Mouse (Mus musculus) lung, postnatal 25 days (tissue): ENCODE measurements around the gene Efnb3.
A peak's percentile ranks its signal among the peaks of the same experiment; 100 is the strongest.

Source experiments
- DNase-seq: peaks from one replicate; pipeline ENCODE4 v3.0.0; 2022; ENCODE audit warnings: low spot score

Gene Efnb3

DNA sequence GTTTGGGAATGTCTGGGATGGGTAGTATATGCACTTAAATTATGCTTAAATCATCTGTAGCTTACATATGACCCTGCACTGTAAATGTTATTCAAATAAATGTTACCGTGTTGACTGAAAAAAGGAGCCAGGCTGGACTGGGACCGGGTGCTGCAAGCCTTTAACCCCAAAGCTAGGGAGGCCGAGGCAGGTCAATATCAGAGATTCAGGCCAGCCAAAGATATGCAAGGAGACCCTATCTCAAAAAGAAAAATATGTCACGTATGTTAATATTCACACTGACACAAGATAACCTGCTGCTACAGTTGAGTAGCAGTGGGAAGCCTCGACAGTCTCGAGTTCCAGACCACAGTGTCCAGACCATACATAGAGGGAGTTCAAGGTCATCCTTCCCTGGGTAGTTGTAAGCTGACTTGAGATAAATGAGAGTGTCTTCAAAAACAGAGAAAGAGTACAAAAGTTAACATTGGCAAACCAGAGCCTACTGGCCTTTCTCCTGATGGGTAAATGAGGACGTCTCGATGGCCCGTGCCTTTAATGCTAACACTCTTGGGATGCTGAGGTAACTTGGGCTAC lies 22.3 kb upstream of the Efnb3 start:
- no peak for DNase-seq

DNA sequence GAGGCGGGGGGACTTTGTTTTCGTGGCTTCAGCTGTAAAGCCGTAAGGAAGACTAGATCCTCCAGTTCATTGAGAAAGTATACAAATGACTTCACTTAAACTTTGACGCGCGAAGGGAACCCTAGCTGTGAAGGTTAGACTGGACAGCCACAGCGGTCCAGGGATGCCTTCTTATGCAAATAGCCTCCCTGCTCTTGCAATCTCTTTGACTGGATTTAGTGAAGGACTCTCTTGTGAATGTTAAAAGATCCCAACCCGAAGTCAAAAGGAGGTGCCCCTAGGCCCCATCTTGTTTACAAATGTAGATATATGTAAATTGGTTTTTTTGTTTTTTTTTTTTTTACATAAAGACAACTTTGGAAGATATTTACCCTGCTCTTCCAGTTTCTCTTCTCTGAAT lies 21.8 kb upstream of the Efnb3 start:
- no peak for DNase-seq

GRCm38 (mm10) chr11:69581147-69581688 lies 21.2 kb upstream of the Efnb3 start:
- DNase-seq = peak; percentile 95

- DNase-seq = no peak
Observed at GRCm38 (mm10) chr11:69580572-69581146, 20.7 kb upstream of the Efnb3 start.

GRCm38 (mm10) chr11:69580091-69580514 lies 20.1 kb upstream of the Efnb3 start, which contains the start of the genes Wrap53 and Trp53:
Gene Wrap53, minus strand, starts transcription at chr11:69580255.
Gene Trp53, plus strand, starts transcription at chr11:69580359.
- DNase-seq = peak; percentile 95

DNA sequence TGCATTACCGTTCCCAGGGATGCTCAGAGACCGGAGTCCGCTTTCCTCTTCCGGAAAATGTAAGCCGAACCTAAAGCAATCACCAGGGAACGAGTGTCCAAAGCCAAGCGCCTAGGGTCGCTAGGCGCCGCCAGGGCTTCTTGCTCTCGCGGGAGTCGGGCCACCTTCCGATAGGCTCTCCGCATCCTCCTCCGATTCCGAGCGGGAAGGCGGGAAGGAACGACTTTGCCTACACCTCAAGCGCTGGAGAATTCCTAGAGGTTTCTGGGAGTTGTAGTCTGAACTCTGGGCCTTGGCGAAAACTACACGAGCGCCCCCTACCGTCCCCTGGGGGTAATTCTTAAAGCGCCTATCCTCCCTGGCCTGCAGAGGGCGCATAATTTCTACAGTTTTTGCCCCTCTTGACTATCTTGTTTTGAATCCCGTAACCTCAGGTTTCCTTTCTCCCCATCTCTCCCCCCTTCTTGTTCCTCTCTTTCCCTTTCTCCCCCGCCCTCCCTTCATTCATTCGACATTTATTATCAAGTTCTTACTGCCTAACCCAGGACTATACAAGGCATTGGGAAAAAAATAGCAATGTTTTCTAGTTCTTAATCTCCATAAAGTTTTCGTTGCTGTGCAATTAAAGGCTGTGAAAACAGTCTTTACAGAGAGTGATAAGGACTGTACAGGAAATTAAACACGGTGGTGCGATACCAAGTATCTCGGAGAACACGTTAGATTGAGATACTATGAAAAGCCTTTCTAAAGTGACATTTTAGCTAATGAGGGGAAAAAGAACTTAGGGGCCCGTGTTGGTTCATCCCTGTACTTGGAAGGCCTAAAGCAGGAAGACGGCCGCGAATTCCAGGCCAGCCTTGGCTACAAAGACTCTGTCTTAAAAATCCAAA lies 19.4 kb upstream of the Efnb3 start:
- peak; percentile 97 for DNase-seq

DNA sequence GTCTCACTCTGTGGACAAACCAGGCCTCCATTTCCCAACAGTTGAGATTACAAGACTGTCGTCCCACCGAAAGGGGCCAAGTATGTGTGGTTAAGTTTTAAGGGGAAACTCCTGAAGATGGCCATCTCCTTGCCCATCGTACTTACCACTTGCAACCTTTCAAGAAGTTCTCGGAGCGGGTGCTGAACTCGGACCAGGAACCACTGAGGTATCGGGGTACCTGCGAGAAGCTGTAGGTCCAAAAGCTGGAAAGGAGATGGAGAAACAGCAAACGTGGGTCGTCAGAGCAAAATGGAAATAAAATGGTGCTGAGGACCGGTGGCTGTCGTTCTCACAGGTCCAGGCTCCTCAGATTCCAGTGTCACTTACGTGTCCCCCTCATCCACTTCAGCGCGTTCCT lies 18.3 kb upstream of the Efnb3 start:
- DNase-seq = no peak

DNA sequence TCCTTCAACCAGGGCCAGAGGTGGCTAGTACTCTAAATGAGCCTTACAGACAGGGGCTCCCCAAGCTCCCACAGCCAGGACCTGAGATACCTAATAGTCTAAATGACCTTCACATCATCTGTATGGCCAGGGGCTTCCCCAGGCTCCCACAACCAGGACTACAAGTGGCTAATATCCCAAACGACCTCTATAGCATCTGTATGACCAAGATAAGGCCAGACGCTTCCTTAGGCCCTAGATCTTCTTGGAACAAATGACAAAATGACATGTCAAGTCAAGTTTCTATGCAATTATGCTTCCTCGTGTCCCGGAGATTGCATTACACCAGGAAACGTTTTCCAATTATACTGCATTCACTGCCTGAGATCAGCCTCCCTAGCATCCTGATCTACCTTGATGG lies 16.3 kb upstream of the Efnb3 start:
- no peak for DNase-seq

DNA sequence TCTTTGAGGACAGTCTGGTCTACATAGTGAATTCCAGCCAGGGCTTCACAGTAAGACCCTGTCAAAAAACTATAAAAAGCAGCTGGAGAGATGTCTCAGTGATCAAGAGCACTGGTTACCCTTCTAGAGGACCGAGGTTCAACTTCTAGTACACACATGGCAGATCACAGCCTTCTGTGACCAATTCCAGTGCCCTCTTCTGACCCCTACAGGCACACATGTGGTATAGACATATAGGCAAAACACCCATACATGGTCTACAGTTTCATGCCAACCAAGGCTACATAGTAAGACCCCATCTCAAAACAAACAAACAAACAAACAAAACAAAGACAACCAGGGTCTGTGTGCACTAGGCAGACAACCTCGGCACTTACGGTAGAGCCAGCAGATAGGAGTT lies 15.2 kb upstream of the Efnb3 start:
- DNase-seq = peak; percentile 8

GRCm38 (mm10) chr11:69565131-69565530 lies 5.1 kb upstream of the Efnb3 start:
- peak; percentile 9 for DNase-seq

- no peak for DNase-seq
Observed at GRCm38 (mm10) chr11:69564391-69564790, 4.4 kb upstream of the Efnb3 start.

DNA sequence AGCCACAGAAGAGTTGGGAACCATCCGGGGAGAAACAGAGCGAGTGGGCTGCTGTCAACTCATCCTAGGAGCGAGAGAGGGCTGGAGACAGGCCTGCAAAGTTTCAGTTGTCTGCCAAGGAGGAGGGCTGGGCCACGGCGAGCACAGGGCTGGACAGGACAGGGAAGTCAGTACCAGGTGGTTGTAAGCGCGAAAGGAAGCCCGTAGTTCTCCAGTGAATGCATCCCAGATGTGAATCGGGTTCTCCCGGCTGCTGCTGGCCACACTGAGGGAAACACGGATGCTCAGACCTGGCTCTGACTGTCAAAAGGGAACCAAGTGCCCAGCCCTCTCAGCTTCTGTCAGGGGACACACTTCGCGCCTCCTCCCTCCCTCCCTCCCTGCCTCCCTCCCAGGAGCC lies 3.4 kb upstream of the Efnb3 start:
- DNase-seq = no peak

GRCm38 (mm10) chr11:69560896-69561854 lies 1.2 kb upstream of the Efnb3 start:
- DNase-seq = no peak

- DNase-seq = no peak
Observed at GRCm38 (mm10) chr11:69559183-69559582, 822 bp downstream of the Efnb3 start.

DNA sequence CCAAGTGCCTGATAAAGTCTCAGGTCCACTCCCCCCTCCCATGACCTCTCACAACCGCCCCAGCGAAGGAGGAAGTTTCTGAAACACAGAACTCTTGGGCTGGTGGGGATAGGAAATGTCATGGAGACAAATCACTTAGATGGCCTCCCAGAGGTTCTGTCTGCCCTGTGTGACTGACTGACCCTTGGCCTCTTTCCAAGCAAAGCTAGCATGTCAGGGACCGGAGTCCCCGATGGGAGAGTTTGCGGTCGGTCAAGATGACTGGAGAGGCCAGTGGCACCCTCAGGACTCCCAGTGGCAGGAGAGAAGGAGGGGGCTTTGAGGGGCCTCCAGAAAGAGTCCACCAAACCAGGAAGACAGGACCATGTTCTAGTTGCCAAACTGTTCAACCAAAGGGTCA lies 1.2 kb downstream of the Efnb3 start:
- DNase-seq = no peak

GRCm38 (mm10) chr11:69557381-69557958 lies 2.5 kb downstream of the Efnb3 start:
- DNase-seq = no peak

DNA sequence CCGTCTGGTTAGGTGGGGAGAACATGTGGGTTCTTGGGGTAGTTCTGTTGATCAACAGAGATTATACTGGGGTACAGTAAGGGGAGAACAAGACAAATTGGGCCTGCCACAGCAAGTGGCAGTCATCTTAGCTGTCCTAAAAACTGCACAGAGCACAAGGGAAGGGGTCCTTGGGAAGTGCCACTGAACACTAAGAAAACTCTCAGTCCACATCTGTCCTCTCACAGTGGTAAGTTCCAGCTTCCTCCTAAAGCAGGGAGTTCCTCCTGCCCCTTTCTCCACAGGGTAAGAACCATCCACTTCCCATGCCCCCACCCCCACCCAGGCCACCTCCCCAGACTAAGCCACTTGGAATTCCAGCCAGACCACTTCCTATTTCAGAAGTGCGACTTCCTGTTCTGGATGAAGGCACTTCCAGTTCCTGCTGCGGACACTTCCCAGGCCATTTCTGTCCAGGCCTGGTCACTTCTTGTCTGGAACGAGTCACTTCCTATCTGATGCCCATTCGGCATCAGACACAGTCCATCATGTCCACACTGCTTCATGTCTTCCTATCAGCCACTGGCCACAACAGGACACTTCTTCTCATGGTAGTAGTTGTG lies 5.4 kb downstream of the Efnb3 start:
- no peak for DNase-seq

GRCm38 (mm10) chr11:69553341-69553721 lies 6.7 kb downstream of the Efnb3 start:
- DNase-seq = no peak

GRCm38 (mm10) chr11:69552622-69553340 lies 7.2 kb downstream of the Efnb3 start:
- DNase-seq = no peak

DNA sequence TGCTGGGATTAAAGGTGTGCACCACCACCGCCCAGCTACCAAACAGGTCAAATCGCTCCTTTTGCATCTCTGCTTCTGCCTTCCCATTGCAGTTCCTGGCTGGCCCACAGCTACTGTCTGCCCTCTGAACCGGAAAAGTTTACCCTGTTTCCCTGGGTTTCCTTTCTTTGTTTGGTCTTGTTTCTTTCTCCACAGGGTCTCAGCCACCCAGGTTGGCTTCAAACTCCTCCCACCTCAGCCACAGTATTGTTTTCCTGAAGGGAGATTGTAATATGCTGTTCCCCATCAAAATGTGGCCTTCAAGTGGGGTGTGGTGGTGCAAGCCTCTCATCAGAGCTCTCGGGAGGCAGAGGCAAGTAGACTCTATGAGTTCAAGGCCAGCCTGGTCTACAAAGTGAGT lies 8.7 kb downstream of the Efnb3 start:
- no peak for DNase-seq
